Mouse (Mus musculus) adrenal gland, postnatal 10 days (tissue): Measurements from ENCODE around the gene Abca8b. TPM values are rescaled to one million over a fixed set of nuclear protein-coding genes. Genes with fewer than 3 reads are reported as not detected.
"Not testable (repeated sequence)": the region's sequence is repeated elsewhere in the genome, so short reads cannot be mapped to it uniquely, and the experiment has no call there.

ENCODE experiments used
- DNase-seq: peaks from one replicate; pipeline ENCODE4 v3.0.0; 2021; ENCODE audit warnings: mixed read lengths
- long read RNA-seq, 2 experiments: library from polyadenylated mRNA; stranded (forward); transcript quantifications; one replicate each; pipeline ENCODE4 v2.0.0; 2021
- total RNA-seq, 2 experiments: library from RNA; stranded (reverse); gene quantifications; 2 replicates each; pipeline ENCODE4 v1.2.3; 2021

Abca8b gene
- 10 to 100 TPM; 11.9 to 14.2 TPM for total RNA-seq
- long read RNA-seq, experiment 1, partial matches to known transcripts, result 3 of 6 reads
- long read RNA-seq, experiment 1, other reads (novel, unspliced or antisense), result 3 of 6 reads
- long read RNA-seq, experiment 2, partial matches to known transcripts, result 0 of 2 reads
- long read RNA-seq, experiment 2, other reads (novel, unspliced or antisense), result 2 of 2 reads

GRCm38 (mm10) chr11:109995624-109996023 is at the start of gene Abca8b:
Gene Abca8b, minus strand, starts transcription at chr11:109995845.
- peak; percentile 86 for DNase-seq

GRCm38 (mm10) chr11:110037795-110038194 is 42.1 kb upstream of the Abca8b start:
- DNase-seq, result peak; percentile 33

- peak; percentile 18 for DNase-seq
Measured at GRCm38 (mm10) chr11:110028913-110029695, 33.5 kb upstream of the Abca8b start.

DNA sequence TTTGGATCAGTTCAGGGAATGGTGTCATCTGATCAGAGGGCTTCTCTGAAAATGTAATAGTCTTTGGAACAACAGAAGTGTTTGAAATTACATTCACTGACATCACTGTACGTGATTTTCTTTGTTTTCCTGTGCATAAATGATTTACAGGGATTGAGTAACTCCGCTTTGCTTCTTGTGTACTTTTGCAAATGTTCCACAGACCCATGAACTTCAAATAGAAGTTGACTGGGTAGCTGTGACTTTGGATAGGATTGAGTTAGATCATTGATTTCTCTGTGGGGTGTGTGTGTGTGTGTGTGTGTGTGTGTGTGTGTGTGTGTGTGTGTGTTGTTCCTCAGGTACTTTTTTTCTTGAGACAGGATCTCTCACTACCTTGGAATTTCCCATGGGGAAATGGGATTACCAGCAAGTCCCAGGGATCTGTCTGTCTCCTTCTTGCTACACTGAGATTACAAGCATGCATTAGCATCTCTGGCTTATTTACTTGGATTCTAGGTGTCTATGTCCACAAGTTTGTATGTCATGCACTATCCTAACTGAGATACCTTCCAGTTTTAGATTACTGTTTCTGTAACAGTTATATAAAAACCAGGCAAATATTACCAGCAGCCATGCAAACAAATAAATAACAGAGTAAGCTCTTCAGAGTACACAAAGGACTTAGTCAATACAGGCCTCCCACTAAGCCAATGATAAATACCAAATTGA is 15.3 kb upstream of the Abca8b start:
- DNase-seq, result no peak

GRCm38 (mm10) chr11:109995013-109995412 is 632 bp downstream of the Abca8b start:
- peak; percentile 10 for DNase-seq

GRCm38 (mm10) chr11:109994014-109994413 is 1.6 kb downstream of the Abca8b start:
- DNase-seq, result no peak

- DNase-seq, result no peak
Measured at GRCm38 (mm10) chr11:109991270-109991669, 4.4 kb downstream of the Abca8b start.

- DNase-seq, result no peak
Measured at GRCm38 (mm10) chr11:109990256-109990655, 5.4 kb downstream of the Abca8b start.

DNA sequence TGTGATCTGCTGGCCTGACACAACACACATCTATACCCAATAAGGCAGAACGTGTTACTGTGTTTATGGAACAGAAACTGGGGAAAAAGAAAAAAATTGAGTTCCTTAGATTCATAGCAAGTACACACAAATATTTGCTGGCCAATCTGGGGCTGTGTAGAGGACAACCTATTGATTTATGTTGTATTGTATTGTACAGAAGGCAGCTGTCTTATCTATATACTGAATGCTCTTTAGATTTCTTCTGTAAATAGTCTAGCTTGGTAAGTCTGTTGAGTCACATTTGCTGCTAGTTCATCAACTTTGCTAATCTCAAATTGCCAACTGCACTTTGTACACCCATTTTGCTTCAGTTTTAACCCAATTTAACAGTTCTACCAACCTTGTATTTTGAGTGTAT is 7.5 kb downstream of the Abca8b start:
- DNase-seq, result no peak

- DNase-seq, result not testable (repeated sequence)
Measured at GRCm38 (mm10) chr11:109987460-109988072, 8.1 kb downstream of the Abca8b start.

GRCm38 (mm10) chr11:109981872-109982271 is 13.8 kb downstream of the Abca8b start:
- no peak for DNase-seq

GRCm38 (mm10) chr11:109970521-109970920 is 25.1 kb downstream of the Abca8b start:
- no peak for DNase-seq

GRCm38 (mm10) chr11:109961495-109962492 is 33.9 kb downstream of the Abca8b start:
- no peak for DNase-seq

DNA sequence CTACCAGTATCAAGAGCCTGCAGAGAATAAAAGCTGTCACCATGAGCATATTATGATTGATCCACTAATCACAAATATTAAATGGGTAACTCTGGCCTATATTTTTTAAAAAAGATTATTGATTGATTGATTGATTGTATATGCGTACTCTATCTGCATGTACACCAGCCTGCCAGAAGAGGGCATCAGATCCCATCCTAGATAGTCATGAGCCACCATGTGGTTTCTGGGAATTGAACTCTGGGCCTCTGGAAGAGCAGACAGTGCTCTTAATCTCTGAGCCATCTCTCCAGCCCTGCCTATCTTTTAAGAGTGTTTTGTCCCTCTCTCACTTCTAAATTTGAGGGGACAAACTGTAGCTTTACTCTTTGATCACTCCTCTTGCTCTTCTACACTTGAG is 40.5 kb downstream of the Abca8b start:
- DNase-seq, result no peak

GRCm38 (mm10) chr11:109936915-109937314 is 58.7 kb downstream of the Abca8b start:
- no peak for DNase-seq

GRCm38 (mm10) chr11:109933207-109933606 is 62.4 kb downstream of the Abca8b start:
- DNase-seq, result not testable (repeated sequence)

GRCm38 (mm10) chr11:109928489-109928888 is 67.2 kb downstream of the Abca8b start:
- DNase-seq, result no peak

- peak; percentile 8 for DNase-seq
Measured at GRCm38 (mm10) chr11:109926718-109927680, 68.6 kb downstream of the Abca8b start.

DNA sequence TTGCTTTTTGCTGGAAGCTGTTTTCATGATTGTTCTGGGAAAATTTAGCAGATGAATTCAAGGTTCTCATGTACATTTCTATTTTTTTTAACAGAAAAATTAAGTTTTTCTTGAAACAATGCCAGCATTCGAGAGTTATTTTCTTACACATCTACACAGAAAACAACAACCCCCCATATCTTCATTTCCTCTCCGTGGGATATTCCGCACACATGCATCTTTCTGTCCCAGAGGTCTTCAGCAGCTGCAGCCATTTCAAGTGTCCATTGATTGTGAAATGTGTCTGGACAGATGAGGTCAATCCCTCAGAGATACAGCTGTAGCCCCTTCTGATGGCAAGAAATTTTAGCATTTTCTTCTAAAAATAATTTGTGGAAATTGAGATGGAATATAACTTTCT is 73.4 kb downstream of the Abca8b start:
- no peak for DNase-seq

GRCm38 (mm10) chr11:109919480-109919879 is 76.2 kb downstream of the Abca8b start:
- no peak for DNase-seq
